Mouse (Mus musculus) neural tube, embryonic 13.5 days (tissue): ENCODE results near the gene Slco3a1. TPM values are rescaled to one million over a fixed set of nuclear protein-coding genes. Genes with fewer than 3 reads are reported as not detected.

ENCODE experiments used
- ATAC-seq: fragments of 200-750 bp; cut with Nextera tagmentation; 2 replicates; pipeline ENCODE4 v1.8.0; 2017; ENCODE audit warnings: low read depth, mild to moderate bottlenecking, moderate TSS enrichment, moderate library complexity
- H3K27ac ChIP-seq: fragments of 300-500 bp; sonication (generic); replicated peaks from 2 replicates; pipeline ENCODE4 v1.5.1; 2015; ENCODE audit warnings: moderate library complexity, mild to moderate bottlenecking, inconsistent platforms
- H3K27me3 ChIP-seq: fragments of 300-500 bp; sonication (generic); 2 replicates; pipeline ENCODE4 v1.6.1; 2015; ENCODE audit warnings: mild to moderate bottlenecking, inconsistent platforms
- H3K36me3 ChIP-seq: fragments of 300-500 bp; sonication (generic); 2 replicates; pipeline ENCODE4 v1.6.1; 2015; ENCODE audit warnings: mild to moderate bottlenecking, inconsistent platforms
- H3K4me1 ChIP-seq: fragments of 300-500 bp; sonication (generic); replicated peaks from 2 replicates; pipeline ENCODE4 v1.6.1; 2015; ENCODE audit warnings: inconsistent platforms
- H3K4me2 ChIP-seq: fragments of 300-500 bp; sonication (generic); 2 replicates; pipeline ENCODE4 v1.6.1; 2015; ENCODE audit warnings: inconsistent platforms, mild to moderate bottlenecking, moderate library complexity
- H3K4me3 ChIP-seq: fragments of 300-500 bp; sonication (generic); 2 replicates; pipeline ENCODE4 v1.5.1; 2015; ENCODE audit warnings: mild to moderate bottlenecking, inconsistent platforms
- H3K9ac ChIP-seq: fragments of 300-500 bp; sonication (generic); 2 replicates; pipeline ENCODE4 v1.6.1; 2015; ENCODE audit warnings: moderate library complexity, mild to moderate bottlenecking, inconsistent platforms
- H3K9me3 ChIP-seq: fragments of 300-500 bp; sonication (generic); 2 replicates; pipeline ENCODE4 v1.6.1; 2016; ENCODE audit warnings: inconsistent platforms
- WGBS: fragments of 180-500 bp; shearing (Covaris S2); methylation state at CpG from one replicate; pipeline ENCODE4 v1.1.7; 2015; 5-methylcytosine and 5-hydroxymethylcytosine counted together
- polyA plus RNA-seq: library from polyadenylated mRNA; unstranded; fragments of >200 nt; fragmentation: Nextera tagmentation; extraction: Ambion mirVana; gene quantifications from 2 replicates; pipeline ENCODE4 v1.2.1, GENCODE M21; 2015

Gene Slco3a1
- polyA plus RNA-seq, 1 experiment from 2014 or later = 31.8 TPM

DNA sequence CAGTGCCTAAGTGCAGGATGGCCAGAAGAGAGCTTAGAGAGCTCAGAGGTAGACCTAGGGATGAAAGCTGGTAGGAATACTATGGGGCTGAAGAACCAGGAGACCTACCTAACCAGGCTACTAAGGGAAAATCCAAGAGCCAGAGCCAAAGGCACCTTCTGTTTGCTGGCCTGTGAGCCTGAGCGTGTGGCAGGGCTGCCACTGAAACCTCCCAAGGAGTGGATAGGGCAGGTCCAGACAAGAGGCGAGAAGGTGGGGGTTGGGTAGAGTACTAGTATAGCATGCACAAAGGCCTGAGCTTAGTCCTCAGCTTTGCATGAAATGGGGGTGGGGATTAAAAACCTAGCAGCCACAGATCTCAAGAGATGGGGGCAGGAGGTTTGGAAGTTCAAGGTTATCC, 156.3 kb downstream of the Slco3a1 start:
- 77% methylated on average over 2 of the region's 2 CpGs for WGBS

DNA sequence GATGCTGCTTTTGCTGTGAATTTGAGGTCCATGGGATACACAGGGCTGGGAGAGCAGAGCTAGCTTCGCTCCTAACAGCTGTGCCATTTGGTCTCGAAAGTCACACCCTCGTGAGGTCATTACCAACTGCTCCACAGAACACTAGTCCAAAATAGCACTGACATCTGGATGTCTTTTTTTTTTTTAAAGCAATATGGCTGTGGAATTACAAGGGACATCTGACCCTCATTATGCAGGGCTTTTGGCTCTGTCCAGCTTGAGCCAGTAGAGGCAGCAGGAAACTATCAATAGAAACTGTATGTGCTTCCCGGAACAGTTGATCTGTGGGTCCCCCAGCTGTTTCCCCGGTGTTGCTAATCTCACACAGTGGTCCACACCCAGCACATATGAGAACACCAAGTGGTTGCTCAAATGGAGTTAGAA, 163.1 kb downstream of the Slco3a1 start:
- no peak overlapping the region for H3K27ac ChIP-seq
- 82% methylated on average over 5 of the region's 5 CpGs for WGBS
- H3K4me1 ChIP-seq = peaks cover 15% of the 10 kb centered on the region
- no peak overlapping the region for H3K9ac ChIP-seq
- no peaks in the 10 kb centered on the region for H3K36me3 ChIP-seq
- ATAC-seq = no peak
- H3K4me3 ChIP-seq = no peak overlapping the region
- no peaks in the 10 kb centered on the region for H3K27me3 ChIP-seq
- no peaks in the 10 kb centered on the region for H3K9me3 ChIP-seq
- no peak overlapping the region for H3K4me2 ChIP-seq

More for the DNA sequence above, 156.3 kb downstream of the Slco3a1 start:
- Histone ChIP-seq H3K36me3 (no peaks in the 10 kb centered on the region), H3K4me1 (peaks cover 25% of the 10 kb centered on the region), H3K9ac (no peak overlapping the region), H3K4me3 (no peak overlapping the region), H3K27ac (no peak overlapping the region), H3K27me3 (no peaks in the 10 kb centered on the region), H3K4me2 (no peak overlapping the region), H3K9me3 (no peaks in the 10 kb centered on the region)
- no peak for ATAC-seq

DNA sequence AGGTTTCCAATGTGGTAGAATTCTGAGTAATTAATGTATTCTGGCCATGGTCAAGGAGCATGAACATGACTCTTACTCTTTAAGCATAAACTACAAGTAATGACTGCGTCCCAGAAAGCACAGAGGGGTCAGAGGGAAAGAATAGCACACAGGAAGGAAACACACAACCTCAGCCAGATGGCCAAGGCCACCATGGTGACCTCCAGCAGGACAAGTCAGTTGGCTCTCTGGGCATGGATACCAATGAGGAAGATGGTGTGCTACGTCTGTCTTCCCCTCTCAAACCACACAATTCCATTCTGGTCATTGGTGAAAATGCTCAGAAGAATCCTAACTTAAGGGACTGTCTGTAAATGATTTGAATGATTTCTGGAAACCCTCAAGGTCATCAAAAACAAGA, 165.0 kb downstream of the Slco3a1 start:
- Histone ChIP-seq H3K4me1 (peaks cover 15% of the 10 kb centered on the region), H3K4me3 (no peak overlapping the region), H3K4me2 (no peak overlapping the region), H3K9me3 (no peaks in the 10 kb centered on the region), H3K9ac (no peak overlapping the region), H3K36me3 (no peaks in the 10 kb centered on the region), H3K27ac (no peak overlapping the region), H3K27me3 (no peaks in the 10 kb centered on the region)
- no peak for ATAC-seq
- 44% methylated on average over 2 of the region's 2 CpGs for WGBS

DNA sequence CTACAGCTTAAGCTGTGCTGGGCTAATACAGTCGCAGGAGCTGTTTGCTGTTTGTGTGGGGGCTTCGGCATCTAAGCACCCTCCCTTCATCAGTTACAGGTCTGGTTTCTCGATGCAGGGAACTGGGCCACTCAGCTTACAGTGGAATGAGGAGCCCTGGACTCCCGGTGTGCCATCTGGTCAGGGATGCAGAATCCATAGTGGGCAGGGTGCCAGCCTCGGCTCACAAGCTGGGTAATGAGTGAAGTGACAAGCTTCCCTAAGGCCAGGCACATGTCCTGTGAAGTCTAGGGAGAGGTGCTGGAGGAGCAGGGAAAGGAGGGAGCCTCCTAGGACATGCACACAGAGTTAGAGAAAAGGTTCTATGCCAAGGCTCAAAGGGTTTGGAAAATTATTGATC, 168.3 kb downstream of the Slco3a1 start:
- Histone ChIP-seq H3K9me3 (no peaks in the 10 kb centered on the region), H3K36me3 (no peaks in the 10 kb centered on the region), H3K27ac (no peak overlapping the region), H3K4me2 (no peak overlapping the region), H3K4me1 (no peaks in the 10 kb centered on the region; the same call in 1 of the 2 replicates), H3K4me3 (no peak overlapping the region), H3K9ac (no peak overlapping the region), H3K27me3 (no peaks in the 10 kb centered on the region)
- WGBS = 69% methylated on average over 5 of the region's 5 CpGs
- no peak for ATAC-seq

DNA sequence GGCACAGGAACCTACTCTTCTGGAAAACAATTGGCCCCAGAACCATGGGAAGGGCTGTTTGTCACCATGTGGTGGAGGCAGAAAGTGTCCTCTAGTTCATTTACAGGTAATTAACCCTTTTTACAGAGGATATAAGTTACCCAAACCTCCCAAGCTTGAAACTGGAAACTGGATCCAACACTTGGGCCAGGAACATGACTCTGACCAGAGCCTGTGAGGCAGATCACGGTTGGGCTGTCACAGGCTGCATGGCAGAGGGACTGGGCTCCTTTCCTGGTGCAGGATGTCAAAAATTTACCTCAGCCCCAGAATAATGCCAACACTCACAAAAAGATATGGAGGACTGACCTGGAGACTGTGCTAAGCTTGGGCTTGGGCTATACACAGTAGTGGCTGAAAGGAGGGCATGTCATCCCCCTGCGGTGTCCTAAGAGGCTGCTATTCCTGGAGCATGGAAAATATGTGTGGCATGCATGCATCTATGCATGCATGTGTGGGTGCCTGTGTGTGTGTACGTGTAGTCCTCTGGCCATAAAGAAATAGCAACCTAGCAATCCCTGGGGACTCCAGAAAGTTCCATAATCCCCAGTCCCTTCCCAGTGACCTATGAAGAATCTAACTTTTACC, 171.4 kb downstream of the Slco3a1 start:
- no peak overlapping the region for H3K4me2 ChIP-seq
- H3K4me3 ChIP-seq = no peak overlapping the region
- no peak for ATAC-seq
- 91% methylated on average over 3 of the region's 3 CpGs for WGBS
- H3K36me3 ChIP-seq = no peaks in the 10 kb centered on the region
- H3K27me3 ChIP-seq = no peaks in the 10 kb centered on the region
- no peak overlapping the region for H3K27ac ChIP-seq
- H3K9ac ChIP-seq = no peak overlapping the region
- no peaks in the 10 kb centered on the region for H3K9me3 ChIP-seq
- no peaks in the 10 kb centered on the region; the same call in 1 of the 2 replicates for H3K4me1 ChIP-seq

DNA sequence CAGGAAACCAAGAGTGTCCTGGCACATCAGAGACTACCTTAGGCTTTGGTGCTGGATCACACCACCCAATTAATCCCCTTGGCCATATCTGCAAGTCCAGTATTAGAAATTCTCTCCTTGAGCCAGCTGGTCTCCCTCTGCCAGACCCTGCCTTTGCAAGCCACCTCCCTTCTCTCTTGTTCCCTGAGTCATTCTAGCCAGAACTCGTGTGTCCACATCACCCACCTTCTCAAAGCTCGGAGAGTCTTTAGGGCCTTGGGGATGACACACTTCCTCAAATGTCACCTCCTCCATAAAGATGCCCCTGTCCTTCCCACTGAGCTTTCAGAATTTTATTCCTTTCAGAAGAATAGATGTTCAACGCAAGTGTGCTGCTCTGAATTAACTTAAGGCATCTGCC, 172.3 kb downstream of the Slco3a1 start:
- WGBS = 80% methylated on average over 3 of the region's 3 CpGs
- no peaks in the 10 kb centered on the region for H3K9me3 ChIP-seq
- no peak overlapping the region for H3K4me3 ChIP-seq
- no peak overlapping the region for H3K4me2 ChIP-seq
- no peak overlapping the region for H3K27ac ChIP-seq
- no peaks in the 10 kb centered on the region for H3K27me3 ChIP-seq
- H3K4me1 ChIP-seq = no peaks in the 10 kb centered on the region; the same call in none of the 2 replicates
- no peaks in the 10 kb centered on the region for H3K36me3 ChIP-seq
- ATAC-seq = no peak
- no peak overlapping the region for H3K9ac ChIP-seq

DNA sequence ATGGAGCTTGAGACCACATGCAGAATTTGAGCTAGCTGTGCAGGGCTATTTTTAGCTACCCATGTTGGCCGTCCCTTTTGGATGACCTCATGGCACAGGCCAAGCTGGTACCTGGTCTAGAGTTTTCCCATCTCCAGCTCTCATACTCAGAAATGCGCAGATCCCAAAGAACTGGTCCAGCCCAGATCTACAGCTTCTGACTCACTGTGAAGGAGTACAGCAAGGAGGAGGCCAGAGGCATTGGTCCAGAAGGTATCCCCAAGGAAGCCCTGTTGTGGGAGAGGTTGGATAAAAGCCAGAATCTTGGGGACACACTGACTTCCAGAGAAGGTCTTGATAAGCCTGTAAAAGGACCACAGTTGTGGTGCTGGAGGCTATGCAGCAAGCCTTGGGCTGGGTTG, 172.7 kb downstream of the Slco3a1 start:
- no peak overlapping the region for H3K9ac ChIP-seq
- no peak for ATAC-seq
- H3K4me3 ChIP-seq = no peak overlapping the region
- no peaks in the 10 kb centered on the region for H3K27me3 ChIP-seq
- H3K36me3 ChIP-seq = no peaks in the 10 kb centered on the region
- 80% methylated on average over 2 of the region's 2 CpGs for WGBS
- H3K9me3 ChIP-seq = no peaks in the 10 kb centered on the region
- no peak overlapping the region for H3K4me2 ChIP-seq
- no peak overlapping the region for H3K27ac ChIP-seq
- H3K4me1 ChIP-seq = peaks cover 2% of the 10 kb centered on the region

DNA sequence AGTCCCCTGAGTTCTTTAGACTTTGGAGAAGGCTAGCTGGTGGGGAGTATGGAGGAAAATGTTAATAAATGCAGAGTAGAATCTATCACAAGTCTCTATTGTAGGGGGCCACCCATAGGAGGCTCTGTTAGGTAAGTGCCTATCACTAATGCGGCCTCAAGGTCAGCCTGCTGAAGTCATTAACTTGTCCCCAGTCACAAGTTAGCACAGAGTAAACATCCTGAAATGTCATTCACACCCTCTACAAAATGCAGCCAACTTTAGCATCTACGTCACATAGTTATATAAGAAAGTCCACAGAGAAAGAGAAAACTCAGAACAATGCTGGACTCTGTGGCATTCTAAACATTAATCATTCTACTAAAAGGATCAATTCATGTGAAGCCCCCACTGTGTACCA, 173.5 kb downstream of the Slco3a1 start:
- WGBS = 54% methylated on average over 2 of the region's 2 CpGs
- H3K4me3 ChIP-seq = no peak overlapping the region
- H3K27ac ChIP-seq = no peak overlapping the region
- H3K27me3 ChIP-seq = no peaks in the 10 kb centered on the region
- ATAC-seq = no peak
- peaks cover 8% of the 10 kb centered on the region for H3K4me1 ChIP-seq
- H3K4me2 ChIP-seq = no peak overlapping the region
- H3K9ac ChIP-seq = no peak overlapping the region
- no peaks in the 10 kb centered on the region for H3K36me3 ChIP-seq
- H3K9me3 ChIP-seq = no peaks in the 10 kb centered on the region

DNA sequence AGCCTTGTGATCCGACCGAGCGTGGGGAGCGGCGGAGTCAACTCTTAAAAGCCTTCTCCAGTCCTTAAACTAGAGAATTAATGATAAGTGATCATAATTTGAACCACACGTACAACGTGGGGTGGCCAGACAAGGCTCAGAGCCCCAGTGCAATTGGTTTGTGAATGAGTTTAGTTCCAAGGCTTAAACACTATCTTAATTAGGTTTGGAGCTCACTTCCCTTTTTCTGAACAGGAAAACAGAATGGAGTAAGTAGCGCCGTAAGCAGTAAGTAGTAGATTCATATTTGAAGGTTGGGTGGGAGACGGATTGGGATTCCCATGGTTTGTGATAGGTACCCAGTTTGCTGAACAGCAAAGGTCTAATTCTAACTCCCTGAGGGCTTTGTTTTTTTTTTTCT, 176.7 kb downstream of the Slco3a1 start:
- WGBS = 75% methylated on average over 10 of the region's 10 CpGs
- Histone ChIP-seq H3K36me3 (no peaks in the 10 kb centered on the region), H3K27ac (no peak overlapping the region), H3K9me3 (no peaks in the 10 kb centered on the region), H3K9ac (no peak overlapping the region), H3K4me2 (no peak overlapping the region), H3K27me3 (no peaks in the 10 kb centered on the region), H3K4me3 (no peak overlapping the region), H3K4me1 (peaks cover 8% of the 10 kb centered on the region; the same call in 1 of the 2 replicates)
- ATAC-seq = no peak

DNA sequence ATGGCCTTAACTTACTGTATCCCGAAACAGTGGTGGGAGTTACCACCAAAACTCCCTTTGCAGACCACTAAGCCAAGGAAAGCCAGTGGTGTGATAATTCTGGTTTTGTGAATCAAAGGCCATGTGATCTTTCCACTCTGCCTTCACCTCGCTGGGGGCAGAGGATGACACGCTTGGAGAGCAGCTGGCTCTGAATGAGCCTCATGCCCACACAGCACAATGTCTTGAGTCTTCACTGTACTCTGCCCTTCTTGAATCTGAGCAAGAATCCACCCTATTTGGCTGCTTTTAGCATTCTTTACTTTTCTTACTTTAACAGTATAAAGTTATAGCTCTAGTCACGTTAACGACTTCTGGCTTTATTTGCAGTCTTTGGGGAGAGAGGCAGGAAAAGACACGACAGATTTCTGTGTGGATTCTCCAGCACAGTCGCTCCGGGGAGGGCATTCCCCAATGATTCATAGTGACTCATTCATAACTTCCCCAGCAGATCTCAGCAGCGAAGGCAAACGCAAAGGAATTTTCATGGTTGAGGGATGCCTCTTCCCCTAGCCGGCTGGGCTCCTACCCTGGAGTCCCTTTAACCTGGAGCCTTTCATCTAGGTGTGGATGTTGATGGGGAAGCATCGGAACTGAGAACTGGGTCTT, 178.1 kb downstream of the Slco3a1 start:
- WGBS = 56% methylated on average over 12 of the region's 12 CpGs
- no peak for ATAC-seq

DNA sequence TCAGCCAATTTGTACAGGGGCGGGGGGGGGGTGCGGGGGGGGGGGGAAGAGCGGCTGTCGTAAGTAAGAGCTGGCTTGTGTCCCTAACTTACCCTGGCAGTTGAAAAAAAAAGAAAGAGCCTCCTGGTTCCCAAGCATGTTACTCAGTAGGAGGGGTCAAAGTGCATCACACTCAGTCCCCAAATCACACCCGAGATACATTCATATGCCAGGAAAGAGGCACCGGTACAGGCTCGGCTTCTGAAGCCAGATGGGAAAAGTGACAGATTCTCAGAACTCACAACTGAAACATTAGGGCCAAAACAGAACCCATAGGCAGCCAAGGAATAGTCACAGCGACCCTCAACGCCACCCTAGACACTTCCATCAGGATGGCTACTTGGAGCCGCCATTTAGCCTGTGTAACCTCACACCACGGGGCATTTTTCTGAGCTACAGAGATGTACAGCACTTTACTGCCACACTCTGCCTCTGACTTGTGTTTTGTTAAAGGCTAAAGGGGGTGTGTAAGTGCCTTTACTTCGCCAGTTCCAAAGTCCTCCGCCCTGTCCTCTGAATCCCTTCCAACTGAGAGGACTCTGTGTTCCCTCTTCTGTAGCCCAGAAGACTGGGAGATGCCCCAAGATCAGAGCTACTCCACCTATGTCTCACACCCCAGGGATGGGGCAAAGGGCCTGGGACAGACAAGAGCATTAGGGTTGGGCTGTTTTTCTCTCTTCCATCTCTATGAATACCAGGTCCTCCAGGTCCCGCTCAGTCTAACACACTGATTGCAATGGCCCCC, 179.2 kb downstream of the Slco3a1 start:
- ATAC-seq = no peak
- Histone ChIP-seq H3K27ac (no peak overlapping the region), H3K9me3 (no peaks in the 10 kb centered on the region), H3K4me2 (no peak overlapping the region), H3K4me1 (peaks cover 24% of the 10 kb centered on the region), H3K9ac (no peak overlapping the region), H3K27me3 (no peaks in the 10 kb centered on the region), H3K4me3 (no peak overlapping the region), H3K36me3 (no peaks in the 10 kb centered on the region)
- WGBS = 75% methylated on average over 14 of the region's 14 CpGs

More for the DNA sequence above, 178.1 kb downstream of the Slco3a1 start:
- Histone ChIP-seq H3K36me3 (no peaks in the 10 kb centered on the region), H3K4me2 (no peak overlapping the region), H3K9ac (no peak overlapping the region), H3K27ac (no peak overlapping the region), H3K27me3 (no peaks in the 10 kb centered on the region), H3K9me3 (no peaks in the 10 kb centered on the region), H3K4me1 (peaks cover 21% of the 10 kb centered on the region), H3K4me3 (no peak overlapping the region)

DNA sequence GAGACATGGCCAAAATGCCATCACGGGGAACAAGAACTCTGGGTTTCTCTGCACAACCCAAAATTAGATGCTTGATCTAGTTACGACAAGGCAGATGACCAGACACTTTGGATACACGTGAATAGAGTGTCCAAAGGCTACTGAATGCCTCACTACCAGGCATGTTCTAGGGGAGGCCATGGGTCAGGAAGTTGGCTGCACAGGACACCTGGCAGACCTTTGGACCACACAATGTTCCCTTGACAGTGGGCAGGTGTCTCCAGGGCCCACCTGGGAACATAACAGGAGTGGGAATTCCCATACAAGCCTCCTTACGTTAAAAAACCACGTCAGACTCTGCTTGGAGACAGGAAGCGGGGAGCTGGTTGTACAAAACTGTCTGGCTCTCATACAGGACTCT, 181.5 kb downstream of the Slco3a1 start:
- Histone ChIP-seq H3K4me1 (peaks cover 31% of the 10 kb centered on the region), H3K27me3 (no peaks in the 10 kb centered on the region), H3K36me3 (no peaks in the 10 kb centered on the region), H3K4me2 (no peak overlapping the region), H3K27ac (no peak overlapping the region), H3K4me3 (no peak overlapping the region), H3K9me3 (no peaks in the 10 kb centered on the region), H3K9ac (no peak overlapping the region)
- WGBS = 93% methylated on average over 6 of the region's 6 CpGs
- ATAC-seq = no peak
